16 mouse cellular contexts compared by ENCODE assay signal in the genomic region with DNA sequence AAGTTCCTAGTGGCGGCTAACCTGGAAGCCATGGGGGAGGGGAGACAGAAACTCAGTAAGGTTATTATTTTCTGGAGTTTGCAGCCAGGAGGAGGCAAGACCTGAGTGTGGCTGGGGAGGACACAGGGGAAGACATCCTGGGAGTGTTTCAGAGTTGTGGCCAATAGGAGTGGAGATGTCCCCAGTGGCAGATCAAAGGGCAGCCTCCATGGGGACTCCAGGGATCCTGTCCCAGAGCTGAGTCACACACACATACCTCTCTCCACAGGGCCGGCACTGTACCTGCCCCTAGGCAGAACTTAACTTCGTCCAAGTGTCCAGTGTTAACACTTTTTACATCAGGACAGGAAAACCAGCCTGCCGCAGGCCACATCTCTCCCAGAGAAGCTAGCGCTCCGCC. TPM values are rescaled to one million over a fixed set of nuclear protein-coding genes. Genes with fewer than 3 reads are reported as not detected.
DNase-seq lines count a peak whose midpoint lies in the region; ATAC-seq and TF ChIP-seq lines count a peak whose summit lies in the region.
"Had no signal": no experiment of that assay in that cellular context is flagged by ENCODE, and none has a peak within 500 bp of the region (broad histone marks: within the 10 kb centered on the region; RNA-seq: fewer than 3 reads in every experiment).

No protein-coding gene starts in this region.

- TF ChIP-seq EP300 in heart, adult 2 months (IDR thresholded peaks at IDR 0.05; ENCODE audit: insufficient read depth, low read depth, low read length) = no peak
- TF ChIP-seq EP300 in lung, postnatal 0 days (IDR thresholded peaks at IDR 0.05) = no peak

- no peak overlapping the region for H3K4me2 ChIP-seq in heart, embryonic 11.5 days
- no peak overlapping the region for H3K4me2 ChIP-seq in lung, postnatal 0 days (replicated peaks; ENCODE audit: low read depth, low read length)
- no peak overlapping the region for H3K4me2 ChIP-seq in limb, embryonic 14.5 days (replicated peaks; ENCODE audit: low read depth, low read length, severe bottlenecking)
- H3K4me2 ChIP-seq: heart, embryonic 13.5 days; hindbrain, embryonic 12.5 days had no signal

- intact Hi-C loops in heart, adult 2 months (cut with DNase I) = no loop called here

- peak in 1 of 2 experiments; percentile 31 for DNase-seq in heart, adult 2 months
- peak; percentile 36 for DNase-seq in lung, postnatal 0 days (ENCODE audit: low spot score)
- DNase-seq in lung, postnatal 25 days (ENCODE audit: low spot score) = no peak
- no peak for DNase-seq in limb, embryonic 14.5 days (ENCODE audit: low spot score)
- no peak for DNase-seq in thymus, adult 18-20 months
- DNase-seq in cerebellum, postnatal 10 days = no peak
- DNase-seq: adrenal gland, postnatal 10 days; cerebellum, adult 11-12 months; layer of hippocampus, adult 9-11 months had no signal

- H3K79me2 ChIP-seq in heart, adult 2 months (replicated peaks; ENCODE audit: control insufficient read depth, insufficient read depth, low read length) = no peaks in the 10 kb centered on the region

- peaks cover 43% of the 10 kb centered on the region for H3K4me1 ChIP-seq in heart, adult 2 months (ENCODE audit: control insufficient read depth, insufficient read depth, low read length)
- peaks cover 53% of the 10 kb centered on the region for H3K4me1 ChIP-seq in heart, embryonic 11.5 days (ENCODE audit: control insufficient read depth, insufficient read depth, low read length)
- peaks cover 79% of the 10 kb centered on the region for H3K4me1 ChIP-seq in lung, postnatal 0 days (ENCODE audit: insufficient read depth, low read depth, low read length)
- H3K4me1 ChIP-seq in limb, embryonic 14.5 days (ENCODE audit: control insufficient read depth, insufficient read depth, low read length) = peaks cover 47% of the 10 kb centered on the region

- no peak for TF ChIP-seq POLR2A in heart, adult 2 months (IDR thresholded peaks at IDR 0.05; ENCODE audit: insufficient read depth, low read depth, low read length)
- TF ChIP-seq POLR2A in limb, embryonic 14.5 days (IDR thresholded peaks at IDR 0.05; ENCODE audit: borderline replicate concordance, extremely low read depth, insufficient read depth, insufficient read length) = no peak

- no peaks in the 10 kb centered on the region for H3K9me3 ChIP-seq in heart, embryonic 11.5 days (replicated peaks; ENCODE audit: control insufficient read depth, low read length)
- no peaks in the 10 kb centered on the region for H3K9me3 ChIP-seq in lung, postnatal 0 days (ENCODE audit: low read length)
- H3K9me3 ChIP-seq in limb, embryonic 14.5 days (ENCODE audit: control insufficient read depth, low read length) = no peaks in the 10 kb centered on the region
- H3K9me3 ChIP-seq: heart, embryonic 13.5 days; hindbrain, embryonic 12.5 days had no signal

- no peak for TF ChIP-seq CTCF in heart, adult 2 months (IDR thresholded peaks at IDR 0.05)
- TF ChIP-seq CTCF in lung, postnatal 0 days (IDR thresholded peaks at IDR 0.05) = no peak

- no peaks in the 10 kb centered on the region for H3K27me3 ChIP-seq in heart, adult 2 months (ENCODE audit: control insufficient read depth, insufficient read depth, low read length)
- no peaks in the 10 kb centered on the region for H3K27me3 ChIP-seq in heart, embryonic 11.5 days (ENCODE audit: control insufficient read depth, insufficient read depth, low read length)
- no peaks in the 10 kb centered on the region for H3K27me3 ChIP-seq in lung, postnatal 0 days (replicated peaks; ENCODE audit: insufficient read depth, low read length)
- no peaks in the 10 kb centered on the region for H3K27me3 ChIP-seq in limb, embryonic 14.5 days (ENCODE audit: control insufficient read depth, insufficient read depth, low read length)
- H3K27me3 ChIP-seq: heart, embryonic 13.5 days; hindbrain, embryonic 12.5 days; Patski had no signal

- no peak overlapping the region for H3K9ac ChIP-seq in heart, adult 2 months (ENCODE audit: low read depth, low read length)
- no peak overlapping the region for H3K9ac ChIP-seq in heart, embryonic 11.5 days (ENCODE audit: low read depth, low read length)
- no peak overlapping the region for H3K9ac ChIP-seq in lung, postnatal 0 days (replicated peaks; ENCODE audit: low read depth)
- H3K9ac ChIP-seq in limb, embryonic 14.5 days (ENCODE audit: low read depth, low read length, severe bottlenecking) = no peak overlapping the region
- H3K9ac ChIP-seq: heart, embryonic 13.5 days; hindbrain, embryonic 12.5 days had no signal

- peak overlapping the region; percentile 17; the same call in 1 of the 2 replicates for H3K27ac ChIP-seq in heart, adult 2 months
- no peak overlapping the region for H3K27ac ChIP-seq in heart, embryonic 11.5 days (ENCODE audit: low read depth, low read length)
- H3K27ac ChIP-seq in lung, postnatal 0 days (ENCODE audit: low read length) = peak overlapping the region; percentile 84
- H3K27ac ChIP-seq in limb, embryonic 14.5 days (replicated peaks; ENCODE audit: low read depth, low read length) = peak overlapping the region; percentile 48; the same call in 1 of the 2 replicates
- H3K27ac ChIP-seq: hindbrain, embryonic 12.5 days had no signal

- H3K36me3 ChIP-seq in heart, adult 2 months (ENCODE audit: control insufficient read depth, insufficient read depth, low read length) = no peaks in the 10 kb centered on the region
- no peaks in the 10 kb centered on the region for H3K36me3 ChIP-seq in heart, embryonic 11.5 days (ENCODE audit: control insufficient read depth, insufficient read depth, low read length)
- H3K36me3 ChIP-seq in lung, postnatal 0 days (ENCODE audit: insufficient read depth, low read length) = no peaks in the 10 kb centered on the region
- peaks cover 11% of the 10 kb centered on the region for H3K36me3 ChIP-seq in limb, embryonic 14.5 days (ENCODE audit: control insufficient read depth, insufficient read depth, low read length)

- no peak overlapping the region for H3K4me3 ChIP-seq in heart, adult 2 months
- no peak overlapping the region for H3K4me3 ChIP-seq in heart, embryonic 11.5 days (ENCODE audit: low read depth, low read length)
- H3K4me3 ChIP-seq in lung, postnatal 0 days (ENCODE audit: low read depth, low read length) = no peak overlapping the region
- no peak overlapping the region for H3K4me3 ChIP-seq in limb, embryonic 14.5 days (replicated peaks; ENCODE audit: low read length)
- H3K4me3 ChIP-seq: heart, embryonic 13.5 days; hindbrain, embryonic 12.5 days had no signal

- no peak for ATAC-seq in heart, embryonic 11.5 days (replicated peaks; ENCODE audit: insufficient number of reproducible peaks, low FRiP score, low TSS enrichment)
- no peak for ATAC-seq in lung, postnatal 0 days
- ATAC-seq in limb, embryonic 14.5 days (ENCODE audit: low FRiP score, low read depth) = no peak
- ATAC-seq: CD4-positive, CD25-positive, alpha-beta regulatory T cell, adult 4 months; Patski had no signal

- WGBS in heart, adult 2 months = 63% methylated on average over 6 of the region's 6 CpGs
- WGBS in heart, embryonic 11.5 days (ENCODE audit: insufficient replicate concordance) = 65% methylated on average over 6 of the region's 6 CpGs
- WGBS in lung, postnatal 0 days = 42% methylated on average over 6 of the region's 6 CpGs
- 58% methylated on average over 6 of the region's 6 CpGs for WGBS in limb, embryonic 14.5 days

RNA-seq across cellular contexts. Expression of a gene that starts 16.5 kb away (rescaled TPM):
- total RNA-seq in heart, adult 2 months (2021) = 10 to 100 TPM; 20.6 to 23.2 TPM
- polyA plus RNA-seq in heart, adult 2 months (2012; rRNA removed) = 12.3 and 12.9 TPM in 2 replicates
- 18.4 and 19.3 TPM in 2 replicates for polyA plus RNA-seq in heart, embryonic 11.5 days (2014; fragmentation: Nextera tagmentation; extraction: Ambion mirVana)
- 92.8 and 116 TPM in 2 replicates for polyA plus RNA-seq in lung, postnatal 0 days (2015; fragmentation: Nextera tagmentation; extraction: Ambion mirVana)
- 47.3 and 61.4 TPM in 2 replicates for polyA plus RNA-seq in limb, embryonic 14.5 days (2012; rRNA removed)
- 49.6 and 57.3 TPM in 2 replicates for polyA plus RNA-seq in limb, embryonic 14.5 days (2014; fragmentation: Nextera tagmentation; extraction: Ambion mirVana)

RNA-seq across cellular contexts. Expression of a gene that starts 25.3 kb away (rescaled TPM):
- total RNA-seq in heart, adult 2 months (2021) = not detected
- 0.18 TPM in 1 of 2 replicates, not detected in the other for polyA plus RNA-seq in heart, adult 2 months (2012; rRNA removed)
- 0.23 and 0.30 TPM in 2 replicates for polyA plus RNA-seq in heart, embryonic 11.5 days (2014; fragmentation: Nextera tagmentation; extraction: Ambion mirVana)
- 0.17 and 0.25 TPM in 2 replicates for polyA plus RNA-seq in lung, postnatal 0 days (2015; fragmentation: Nextera tagmentation; extraction: Ambion mirVana)
- 0.88 and 1.3 TPM in 2 replicates for polyA plus RNA-seq in limb, embryonic 14.5 days (2012; rRNA removed)
- polyA plus RNA-seq in limb, embryonic 14.5 days (2014; fragmentation: Nextera tagmentation; extraction: Ambion mirVana) = 1.2 and 1.3 TPM in 2 replicates
- total RNA-seq: left cerebral cortex, postnatal 36 days; megakaryocyte, adult 5-6 weeks had no signal

RNA-seq across cellular contexts. Expression of a gene that starts 50.9 kb away (rescaled TPM):
- 1 to 10 TPM; 5.8 to 6.4 TPM for total RNA-seq in heart, adult 2 months (2021)
- polyA plus RNA-seq in heart, adult 2 months (2012; rRNA removed) = 4.7 and 7.8 TPM in 2 replicates
- 18.1 and 18.7 TPM in 2 replicates for polyA plus RNA-seq in heart, embryonic 11.5 days (2014; fragmentation: Nextera tagmentation; extraction: Ambion mirVana)
- 10.3 and 11.9 TPM in 2 replicates for polyA plus RNA-seq in lung, postnatal 0 days (2015; fragmentation: Nextera tagmentation; extraction: Ambion mirVana)
- polyA plus RNA-seq in limb, embryonic 14.5 days (2012; rRNA removed) = 26.8 and 27.5 TPM in 2 replicates
- 20.9 and 29.5 TPM in 2 replicates for polyA plus RNA-seq in limb, embryonic 14.5 days (2014; fragmentation: Nextera tagmentation; extraction: Ambion mirVana)

RNA-seq across cellular contexts. Expression of a gene that starts 51.2 kb away (rescaled TPM):
- total RNA-seq in heart, adult 2 months (2021) = 10 to 100 TPM; 15.3 to 16.4 TPM
- 10.7 and 12.4 TPM in 2 replicates for polyA plus RNA-seq in heart, adult 2 months (2012; rRNA removed)
- 53.1 and 54.7 TPM in 2 replicates for polyA plus RNA-seq in heart, embryonic 11.5 days (2014; fragmentation: Nextera tagmentation; extraction: Ambion mirVana)
- polyA plus RNA-seq in lung, postnatal 0 days (2015; fragmentation: Nextera tagmentation; extraction: Ambion mirVana) = 41.3 and 44.1 TPM in 2 replicates
- 30.3 and 34.5 TPM in 2 replicates for polyA plus RNA-seq in limb, embryonic 14.5 days (2012; rRNA removed)
- polyA plus RNA-seq in limb, embryonic 14.5 days (2014; fragmentation: Nextera tagmentation; extraction: Ambion mirVana) = 50.2 and 52.6 TPM in 2 replicates
